Mouse (Mus musculus): ENCODE measurements around the gene 1110017D15Rik.

1110017D15Rik gene

DNA sequence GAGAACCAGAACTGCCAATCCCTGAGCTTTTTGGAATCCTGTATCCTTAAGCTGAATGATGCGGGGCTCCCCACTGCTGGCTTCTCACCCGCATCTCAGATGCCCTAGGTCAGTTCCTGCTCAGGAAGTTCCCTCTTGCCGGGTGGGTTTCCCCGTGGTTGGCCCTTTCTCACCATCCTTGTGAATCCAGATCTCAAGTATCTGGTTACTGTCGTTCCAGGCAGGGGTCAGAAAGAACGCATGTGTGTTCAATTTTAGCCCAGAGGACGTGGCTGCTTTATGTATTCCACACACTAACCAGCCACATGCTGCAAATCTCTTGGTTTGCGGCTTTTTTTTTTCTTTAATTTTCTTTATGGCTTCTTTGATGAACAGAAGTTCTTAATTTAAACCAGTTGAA is 3.4 kb downstream of the 1110017D15Rik start:
- DNase-seq (ENCODE audit: extremely low spot score, low read depth, low spot score), result no peak

DNA sequence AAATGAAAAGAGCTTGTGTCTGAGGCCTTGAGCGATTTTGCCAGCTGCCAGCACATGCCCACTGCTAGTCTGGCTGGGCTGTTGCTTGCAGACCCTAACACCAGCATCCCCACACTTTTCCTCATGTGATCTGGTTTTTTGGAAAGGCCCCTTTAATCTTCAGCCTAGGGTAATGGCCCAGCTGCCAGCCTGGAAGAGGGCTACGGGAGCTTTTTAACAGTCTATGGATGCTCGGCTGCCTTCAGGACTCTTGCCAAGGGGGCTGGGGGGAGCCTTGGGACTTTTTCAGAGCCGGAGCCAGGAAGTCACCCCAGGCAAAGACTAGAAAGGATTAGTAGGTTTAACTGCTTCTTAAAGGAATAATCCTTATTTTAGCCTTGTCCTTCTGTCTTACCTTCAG is 3.8 kb downstream of the 1110017D15Rik start:
- no peak for DNase-seq (ENCODE audit: extremely low spot score, low read depth, low spot score)

DNA sequence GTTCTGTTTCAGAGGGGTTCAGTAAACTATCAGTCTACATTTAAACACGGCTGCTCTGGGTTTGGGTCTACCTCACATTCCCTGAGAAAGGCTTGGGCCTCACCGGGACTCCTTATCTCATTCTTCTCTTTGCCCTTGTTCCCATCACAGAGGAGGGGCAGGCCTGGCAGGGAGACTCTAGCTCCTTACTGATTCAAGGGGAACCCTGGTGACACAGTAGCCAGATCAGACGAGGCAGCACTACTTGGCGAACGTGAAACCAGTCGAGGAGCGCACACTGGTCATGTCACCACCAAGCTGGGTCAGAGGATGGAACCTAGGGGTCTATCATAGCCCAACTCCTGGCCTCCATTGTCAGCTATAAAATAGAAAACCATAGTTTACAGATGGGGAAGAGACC is 9.1 kb downstream of the 1110017D15Rik start:
- DNase-seq (ENCODE audit: extremely low spot score, low read depth, low spot score), result no peak

DNA sequence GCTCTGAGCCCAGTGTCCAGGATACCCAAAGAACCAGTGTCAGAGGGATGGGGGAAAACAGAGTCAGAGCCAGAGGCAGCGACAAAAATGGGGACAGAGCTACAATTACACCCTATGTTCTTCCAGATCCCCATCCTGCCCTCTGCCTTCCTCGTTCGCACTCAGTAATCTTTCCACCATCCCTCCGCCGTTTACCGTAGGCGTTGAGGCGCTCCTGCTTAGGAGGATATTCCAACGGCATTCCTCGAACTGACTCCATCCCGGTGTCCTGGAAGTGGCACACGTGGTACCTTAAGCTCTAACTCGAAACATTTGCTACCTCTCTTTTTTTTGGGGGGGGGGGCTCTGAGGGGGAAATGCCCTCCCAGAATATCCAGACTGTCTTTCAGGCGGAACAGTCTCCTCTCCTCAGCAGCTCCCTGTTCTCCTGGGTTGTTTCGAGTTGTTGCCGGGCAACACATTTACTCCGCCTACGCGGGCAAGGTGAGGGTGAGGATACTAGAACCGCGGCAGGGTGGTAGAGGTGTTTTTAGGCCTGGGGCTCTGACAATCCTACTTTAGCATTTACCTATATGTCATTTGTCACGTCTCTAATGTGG is 9.7 kb downstream of the 1110017D15Rik start:
- DNase-seq (ENCODE audit: extremely low spot score, low read depth, low spot score), result no peak

DNA sequence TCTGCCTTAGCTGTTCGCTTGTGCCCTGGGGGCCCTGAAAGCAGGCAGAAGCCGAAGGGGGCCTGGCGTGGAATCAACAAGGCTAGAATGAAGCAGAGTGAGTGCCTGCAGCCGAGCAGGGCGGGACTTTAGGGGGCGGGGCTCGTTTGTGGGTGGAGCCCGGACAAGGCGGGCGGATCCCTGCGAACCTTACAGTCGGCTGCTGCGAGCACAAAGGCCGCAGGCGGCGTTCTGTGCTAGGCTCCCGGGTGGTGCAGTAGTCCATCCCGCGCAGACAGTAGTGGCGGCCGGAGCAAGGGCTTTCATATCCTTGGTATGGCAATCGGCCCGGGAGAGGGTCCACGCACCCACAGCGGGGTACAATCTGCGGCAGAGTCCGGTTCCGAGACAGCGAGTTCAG is 10.2 kb downstream of the 1110017D15Rik start:
- DNase-seq (ENCODE audit: extremely low spot score, low read depth, low spot score), result no peak

DNA sequence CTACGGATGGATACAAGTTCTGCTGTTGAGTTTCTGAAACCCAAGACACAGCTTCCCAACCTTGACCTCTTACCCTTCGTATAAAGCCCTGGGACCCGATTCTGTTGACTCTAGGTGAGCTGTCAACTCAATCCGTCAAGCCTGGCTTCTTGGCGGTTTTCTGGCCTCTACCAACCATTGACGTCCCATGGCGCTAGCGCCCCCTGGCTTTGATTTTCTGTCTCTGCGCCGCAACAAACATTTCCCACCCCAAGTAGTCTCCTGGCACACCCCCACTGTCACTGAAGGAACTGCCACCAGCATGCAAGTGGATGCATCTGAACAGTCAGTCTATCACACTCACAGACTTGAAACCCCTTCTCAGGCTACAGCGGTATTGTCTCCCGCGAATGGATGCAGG is 11.0 kb downstream of the 1110017D15Rik start:
- DNase-seq (ENCODE audit: extremely low spot score, low read depth, low spot score), result no peak

DNA sequence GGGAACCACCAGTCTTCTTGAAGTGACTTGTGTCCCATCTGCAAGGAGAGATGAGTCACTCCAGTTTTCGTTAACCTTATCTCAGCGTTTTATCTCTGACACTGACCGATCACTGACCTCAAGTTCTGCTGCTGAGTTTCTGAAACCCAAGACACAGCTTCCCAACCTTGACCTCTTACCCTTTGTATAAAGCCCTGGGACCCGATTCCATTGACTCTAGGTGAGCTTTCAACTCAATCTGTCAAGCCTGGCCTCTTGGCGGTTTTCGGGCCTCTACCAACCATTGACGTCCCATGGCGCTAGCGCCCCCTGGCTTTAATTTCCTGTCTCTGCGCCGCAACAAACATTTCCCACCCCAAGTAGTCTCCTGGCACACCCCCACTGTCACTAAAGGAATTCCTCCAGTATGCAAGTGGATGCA is 12.0 kb downstream of the 1110017D15Rik start:
- DNase-seq (ENCODE audit: extremely low spot score, low read depth, low spot score), result no peak

DNA sequence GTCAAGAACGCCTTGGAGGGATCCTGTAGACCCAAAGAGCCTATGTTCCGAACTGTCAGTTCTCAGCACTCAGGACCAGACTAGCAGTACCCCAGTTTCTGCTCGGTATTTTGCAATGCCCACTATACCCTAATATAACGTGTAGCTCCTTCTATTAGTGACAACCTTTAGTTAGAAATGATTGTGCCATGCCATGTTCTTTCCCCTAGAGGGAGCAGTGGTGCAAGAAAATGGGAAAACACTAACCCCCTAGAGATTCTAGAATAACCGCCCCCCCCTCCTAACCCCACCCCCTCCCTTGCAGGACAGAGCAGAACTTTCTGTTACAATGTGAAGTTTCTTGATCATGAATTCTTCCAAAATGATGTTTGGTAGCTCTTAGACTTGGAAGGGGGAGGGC is 12.8 kb downstream of the 1110017D15Rik start:
- no peak for DNase-seq (ENCODE audit: extremely low spot score, low read depth, low spot score)

DNA sequence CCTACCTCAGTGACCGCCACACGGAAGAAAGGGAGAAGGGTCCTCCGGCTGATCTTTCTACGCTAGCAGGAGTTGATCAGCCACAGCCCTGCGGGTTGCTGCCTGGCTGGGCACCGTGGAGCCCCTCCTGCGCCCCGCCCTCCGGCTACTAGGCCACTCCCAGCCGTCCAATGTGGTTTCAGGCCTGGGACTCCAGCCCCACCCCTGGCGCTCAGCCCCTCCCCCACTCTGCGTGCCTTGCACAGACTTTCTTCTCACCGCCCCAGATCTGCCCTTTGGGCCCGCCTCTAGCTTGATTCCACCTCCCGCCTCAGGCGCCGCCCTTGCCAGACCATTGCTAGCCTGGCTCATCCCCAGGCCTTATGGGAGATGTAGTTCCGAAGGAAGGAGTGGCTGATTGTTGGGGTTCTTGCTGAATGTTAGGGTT is 14.1 kb downstream of the 1110017D15Rik start, which contains the start of gene AI464131:
Gene AI464131 (minus strand): TSS at position 91 of the 427 bp plus-strand sequence.
- DNase-seq (ENCODE audit: extremely low spot score, low read depth, low spot score), result no peak

DNA sequence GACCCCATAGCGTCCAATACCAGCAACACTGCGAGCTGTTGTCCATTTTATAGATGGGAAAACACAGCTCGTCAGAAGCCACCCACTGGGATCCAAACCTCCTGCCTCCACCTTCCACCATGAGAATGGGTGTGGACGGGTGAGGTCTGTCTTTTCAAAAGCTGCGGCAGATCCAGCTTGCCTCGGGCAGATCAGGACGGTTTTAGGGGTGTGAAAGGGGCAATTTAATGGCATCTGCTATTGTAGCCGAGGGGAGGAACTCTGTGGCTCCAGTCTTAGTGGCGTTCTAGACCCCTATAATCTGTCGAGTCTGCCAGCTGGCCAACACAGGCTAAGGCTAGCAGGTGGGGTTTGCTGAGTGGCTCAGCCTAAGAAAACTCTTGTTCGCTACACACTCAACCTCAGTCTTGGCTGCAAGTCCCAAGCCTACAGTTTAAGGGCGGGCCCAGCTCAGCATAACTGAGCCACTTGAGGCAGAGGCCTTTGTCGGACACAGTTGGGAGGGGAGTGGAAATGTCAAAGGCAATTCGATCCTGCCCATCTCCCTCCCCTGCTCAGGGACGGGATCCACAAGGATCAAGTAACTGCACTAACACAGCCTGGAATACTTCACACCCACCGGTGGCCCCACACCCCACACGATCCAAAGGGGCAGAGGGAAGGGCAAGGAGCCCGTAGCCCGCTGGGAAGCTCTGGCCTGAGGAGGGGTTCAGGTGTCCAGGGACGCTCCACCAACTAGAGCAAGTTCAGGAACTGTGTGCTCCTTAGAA is 14.8 kb downstream of the 1110017D15Rik start:
- no peak for DNase-seq (ENCODE audit: extremely low spot score, low read depth, low spot score)

DNA sequence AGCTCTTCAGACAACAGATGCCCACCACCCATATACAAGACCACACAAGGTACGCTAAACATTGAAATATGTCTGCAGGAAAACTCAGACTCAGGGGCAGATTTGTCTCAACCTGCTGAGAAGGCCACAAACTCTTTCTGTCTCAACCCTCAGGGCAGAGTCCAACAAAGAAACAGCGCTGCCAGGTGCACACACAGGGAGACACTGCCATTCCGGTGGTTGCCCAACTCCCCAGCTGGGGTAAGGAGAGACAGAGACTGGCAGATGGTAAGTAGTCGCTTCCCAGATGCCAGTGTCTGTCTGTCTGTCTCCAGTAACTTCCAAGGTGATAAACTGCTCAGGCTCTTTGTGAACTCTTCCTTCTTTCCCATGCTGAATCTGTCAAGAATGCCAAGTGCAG is 16.3 kb downstream of the 1110017D15Rik start:
- DNase-seq (ENCODE audit: extremely low spot score, low read depth, low spot score), result no peak

DNA sequence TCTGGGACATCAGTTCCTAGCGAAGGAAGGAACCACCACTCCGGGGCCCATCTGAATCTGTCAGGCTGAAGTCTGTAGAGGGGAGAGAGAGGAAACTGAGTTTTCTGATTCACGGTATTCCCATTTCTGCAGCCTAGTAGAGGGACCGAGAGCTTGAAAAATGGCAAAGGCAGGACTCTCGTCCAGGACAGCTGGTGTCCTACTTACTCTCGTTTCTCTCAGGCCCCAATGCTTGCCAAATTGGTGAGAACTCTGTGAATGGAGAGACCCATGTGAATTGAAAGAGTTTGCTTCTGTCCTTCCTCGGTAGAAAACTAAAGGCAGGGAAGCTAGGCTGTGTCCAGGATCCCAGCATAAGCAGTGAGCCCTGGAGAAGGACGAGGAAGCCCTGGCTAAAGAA is 17.5 kb downstream of the 1110017D15Rik start:
- DNase-seq (ENCODE audit: extremely low spot score, low read depth, low spot score), result no peak

DNA sequence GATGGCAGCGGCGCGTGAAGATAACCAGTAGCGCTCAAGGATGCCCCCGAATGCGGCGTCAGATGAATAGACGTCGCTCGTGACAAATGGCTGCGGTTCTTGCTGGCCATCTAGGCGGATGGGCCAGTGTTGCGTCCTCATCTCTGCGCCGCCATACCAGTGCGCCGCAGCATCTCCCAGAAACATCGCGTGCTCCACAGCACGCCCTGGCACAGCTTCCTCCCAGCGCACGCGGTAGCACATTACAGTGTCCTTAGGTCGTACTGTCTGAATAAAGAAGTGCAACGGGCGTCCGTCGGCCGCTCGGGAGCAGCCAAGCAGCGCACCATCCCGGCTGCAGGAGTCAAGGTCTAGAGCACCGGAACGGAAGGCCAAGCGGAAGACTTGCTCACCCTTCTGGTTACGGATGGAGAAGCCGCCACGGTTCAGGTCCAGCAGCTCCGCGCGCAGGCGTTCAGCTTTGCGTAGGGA is 18.2 kb downstream of the 1110017D15Rik start:
- DNase-seq (ENCODE audit: extremely low spot score, low read depth, low spot score), result no peak

DNA sequence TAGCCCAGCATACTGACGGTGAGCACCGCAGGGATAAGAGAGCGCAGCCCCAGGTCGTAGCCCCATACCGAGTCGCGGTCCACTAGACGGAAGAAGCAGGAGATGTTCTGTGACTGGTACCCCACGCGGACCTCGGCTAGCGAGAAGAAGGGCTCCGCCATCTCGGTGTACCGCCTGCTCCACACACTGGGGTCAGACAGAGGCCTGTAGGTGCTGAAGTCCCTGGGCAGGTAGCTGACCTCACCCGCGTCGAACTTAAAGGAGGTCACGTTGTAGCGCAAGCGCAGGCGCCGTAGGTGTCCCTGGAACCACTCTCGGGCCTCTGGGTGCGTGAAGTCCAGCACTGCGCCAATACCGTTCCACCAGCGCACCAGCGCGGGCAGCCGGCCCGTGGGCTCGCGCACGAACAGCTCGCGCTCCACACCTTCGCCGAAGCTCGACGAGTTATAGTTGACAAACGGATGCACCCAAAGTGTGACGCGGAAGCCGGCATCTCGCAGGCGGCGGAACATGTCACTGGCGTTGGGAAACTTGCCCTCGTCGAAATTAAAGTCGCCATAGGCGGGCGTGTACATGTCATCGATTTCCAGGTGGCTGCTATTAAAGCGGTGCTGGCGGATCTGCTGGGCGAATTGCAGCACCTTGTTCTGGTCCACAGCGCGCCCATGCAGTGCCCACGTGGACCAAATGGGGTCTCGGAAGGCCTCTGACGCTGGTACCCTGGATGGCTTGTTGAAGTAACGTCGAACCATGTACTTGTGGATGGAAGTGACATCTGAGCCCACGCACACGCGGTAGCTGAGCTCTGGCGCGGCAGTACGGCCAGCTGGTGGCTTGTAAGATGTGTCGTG is 18.9 kb downstream of the 1110017D15Rik start:
- no peak for DNase-seq (ENCODE audit: extremely low spot score, low read depth, low spot score)

DNA sequence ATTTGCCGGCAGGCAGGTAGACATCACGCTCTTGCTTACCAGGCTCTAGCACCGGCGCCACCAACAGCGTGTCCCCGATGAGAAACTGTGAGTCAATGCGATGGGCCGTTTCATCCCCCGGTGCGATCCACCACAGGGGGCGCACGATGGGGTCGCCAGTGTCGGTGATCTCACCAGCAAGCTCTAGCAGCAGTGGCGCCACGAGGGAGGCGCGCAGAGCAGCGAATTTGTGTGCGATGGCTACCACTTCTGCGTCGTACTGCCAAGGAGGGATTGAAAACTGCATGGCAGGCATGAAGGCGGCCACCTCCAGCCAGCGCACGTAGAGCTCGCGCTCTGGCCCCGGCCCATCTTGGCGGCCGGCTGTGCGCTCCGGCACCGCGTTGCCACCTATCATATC is 19.6 kb downstream of the 1110017D15Rik start:
- no peak for DNase-seq (ENCODE audit: extremely low spot score, low read depth, low spot score)

DNA sequence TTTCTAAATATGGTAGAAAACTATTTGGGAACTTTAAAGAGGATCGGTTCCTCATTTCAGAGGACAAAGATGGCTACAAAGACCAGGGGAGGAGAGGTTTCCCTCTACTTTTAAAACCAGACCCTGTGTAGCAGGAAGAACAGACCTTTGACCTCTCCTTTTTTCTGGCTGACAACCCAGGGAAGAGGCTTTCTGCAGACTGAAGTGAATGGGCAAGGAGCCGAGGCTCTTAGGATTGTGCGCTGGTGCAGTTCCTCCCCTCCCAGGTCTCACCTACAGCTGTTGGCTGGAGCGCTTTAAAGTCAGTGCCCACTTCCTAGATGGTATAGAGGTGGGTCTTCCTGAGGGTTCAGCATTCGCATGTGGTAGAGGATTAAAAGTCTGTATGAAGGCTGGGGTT is 20.1 kb downstream of the 1110017D15Rik start:
- DNase-seq (ENCODE audit: extremely low spot score, low read depth, low spot score), result no peak

DNA sequence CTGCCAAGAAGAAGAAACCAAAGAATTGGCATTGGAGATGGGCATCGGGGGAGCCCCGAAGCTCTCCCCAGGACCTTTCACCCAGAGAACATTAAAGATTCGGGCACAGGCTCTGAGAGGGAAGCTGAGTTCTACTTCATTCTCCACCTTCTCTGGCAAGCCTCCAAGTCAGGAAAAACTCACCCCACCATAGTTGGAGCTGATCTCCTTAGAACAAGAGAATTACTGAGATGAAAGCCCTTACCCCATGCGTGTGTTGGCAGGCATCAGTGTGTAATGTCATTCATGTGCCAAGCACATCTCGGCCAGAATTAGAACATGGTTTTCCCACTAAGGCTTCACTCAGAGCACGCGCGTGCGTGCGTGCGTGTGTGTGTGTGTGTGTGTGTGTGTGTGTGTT is 21.3 kb downstream of the 1110017D15Rik start:
- DNase-seq (ENCODE audit: extremely low spot score, low read depth, low spot score), result no peak

DNA sequence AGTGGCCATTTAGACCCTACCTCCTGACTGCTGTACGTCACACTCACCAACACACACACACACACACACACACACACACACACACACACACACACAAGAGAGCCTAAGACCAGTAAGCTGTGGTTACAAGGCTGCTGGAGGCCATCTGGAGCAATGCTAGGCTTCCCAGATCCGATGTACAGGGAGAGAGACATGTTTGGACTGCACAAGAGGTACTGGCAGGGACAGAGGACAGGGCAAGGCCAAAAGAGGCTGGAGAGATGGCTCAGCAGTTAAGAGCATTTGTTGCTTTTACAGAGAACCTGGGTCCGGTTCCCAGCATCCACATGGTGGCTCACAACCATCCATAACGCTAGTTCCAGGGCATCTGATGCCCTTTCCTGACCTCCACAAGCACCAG is 22.1 kb downstream of the 1110017D15Rik start:
- DNase-seq (ENCODE audit: extremely low spot score, low read depth, low spot score), result no peak

DNA sequence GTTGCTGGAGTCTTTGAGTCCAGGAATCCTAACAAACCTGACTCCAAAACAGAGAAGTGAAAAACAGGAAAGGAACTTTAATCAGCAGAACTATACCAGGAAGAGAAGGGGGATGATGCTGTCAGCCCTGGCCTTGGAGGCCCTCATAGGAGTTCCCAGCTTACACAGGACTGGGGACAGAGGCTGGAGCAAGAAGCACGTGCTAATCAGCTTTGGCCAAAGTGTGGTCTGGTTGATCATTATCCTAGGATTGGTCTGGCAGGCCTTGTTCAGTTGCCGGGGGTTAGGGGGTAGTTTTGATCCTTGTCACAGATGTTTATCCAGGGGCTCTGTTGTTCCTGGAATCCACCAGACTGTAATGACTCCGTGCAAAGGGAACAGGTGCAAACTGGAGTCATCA is 22.8 kb downstream of the 1110017D15Rik start:
- no peak for DNase-seq (ENCODE audit: extremely low spot score, low read depth, low spot score)

DNA sequence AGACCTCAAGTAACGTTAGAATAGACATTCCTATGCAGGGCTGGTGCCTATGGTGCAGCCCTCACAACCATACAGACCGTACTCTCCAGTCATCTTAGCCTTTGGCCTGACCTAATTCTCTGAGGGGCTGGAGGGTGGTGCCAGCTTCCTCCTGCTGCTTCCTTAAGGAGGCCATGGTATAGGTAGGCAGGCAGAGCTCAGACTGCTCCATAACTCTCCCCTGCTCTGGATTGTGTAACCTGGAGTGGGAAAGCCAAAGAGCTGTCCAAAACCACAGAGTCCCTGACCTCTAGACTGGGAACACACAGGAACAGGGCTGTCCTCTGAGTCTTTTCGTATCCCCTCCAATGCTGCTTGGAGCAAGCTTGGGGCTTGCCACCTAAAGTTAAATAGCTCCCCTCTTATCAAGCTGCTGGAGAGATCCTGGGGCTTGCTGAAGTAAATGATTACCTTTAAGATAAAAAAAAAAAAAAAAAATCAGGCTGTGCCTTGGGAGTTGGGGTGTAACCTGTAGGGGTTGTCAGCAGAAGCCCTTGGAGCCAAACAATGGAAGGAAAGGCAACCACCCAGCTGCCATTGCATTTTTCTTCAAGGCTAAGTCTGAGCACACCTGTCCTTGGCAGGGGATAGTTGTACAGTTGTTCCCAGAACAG is 23.5 kb downstream of the 1110017D15Rik start:
- no peak for DNase-seq (ENCODE audit: extremely low spot score, low read depth, low spot score)

DNA sequence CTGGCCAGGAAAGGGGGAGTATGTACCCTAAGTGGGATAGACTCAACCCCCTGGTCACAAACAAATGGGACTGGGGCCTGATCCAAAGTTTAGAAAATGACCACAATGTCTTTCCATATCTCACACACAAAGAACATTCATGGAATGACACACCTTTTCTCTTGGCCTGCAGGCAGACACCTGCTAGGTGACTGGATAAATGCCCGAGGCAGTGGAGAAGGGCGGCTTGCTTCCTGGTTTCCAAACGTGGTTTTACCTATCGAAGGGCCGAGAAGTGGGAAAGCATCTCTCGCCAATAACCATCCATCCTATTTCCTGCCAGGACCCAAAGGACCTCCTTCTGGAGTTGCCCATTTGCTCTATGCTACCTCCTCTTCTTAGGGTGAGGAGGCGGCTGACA is 24.2 kb downstream of the 1110017D15Rik start:
- DNase-seq (ENCODE audit: extremely low spot score, low read depth, low spot score), result no peak
